Mouse (Mus musculus): ENCODE results near the gene Rps10. TPM values are rescaled to one million over a fixed set of nuclear protein-coding genes. Genes with fewer than 3 reads are reported as not detected.
"Not testable (repeated sequence)": the region's sequence is repeated elsewhere in the genome, so short reads cannot be mapped to it uniquely, and the experiment has no call there.

The Rps10 gene
- polyA plus RNA-seq, 1 experiment from 2014 or later, result 879 TPM

DNA sequence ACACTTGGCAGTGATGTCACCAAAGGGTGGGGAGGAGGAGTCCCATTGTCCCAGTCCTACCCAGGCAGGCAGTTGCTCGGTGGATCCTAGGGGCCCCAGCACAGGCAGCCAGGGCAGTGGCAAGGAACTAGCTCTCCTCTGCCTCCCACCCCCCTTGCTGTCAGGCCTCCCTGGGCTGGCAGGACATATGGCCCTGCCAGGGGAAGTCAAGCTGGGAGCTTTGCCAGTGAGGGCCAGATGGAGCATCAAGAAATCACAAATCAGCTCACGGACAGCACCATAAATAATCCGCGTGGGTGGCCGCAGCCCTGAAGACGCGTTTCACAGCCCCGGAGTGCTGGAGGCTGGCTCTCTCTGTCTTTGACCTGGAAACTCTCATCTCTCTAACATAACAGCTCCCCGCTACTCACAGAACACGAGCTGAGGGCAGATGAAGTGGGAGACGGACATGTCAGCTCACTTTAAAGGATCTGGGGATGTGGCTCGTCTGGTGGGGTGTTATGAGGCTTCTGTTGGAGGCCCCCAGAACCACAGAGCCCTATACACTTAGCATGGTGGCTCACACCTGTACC is 6.1 kb upstream of the Rps10 start:
- ATAC-seq (ENCODE audit: low FRiP score, low TSS enrichment), result peak; percentile 44; the same call in 1 of the 2 replicates
- Histone ChIP-seq H3K27ac (replicated peaks) (no peak overlapping the region), H3K27me3 (ENCODE audit: control insufficient read depth, insufficient read depth, low read length) (no peaks in the 10 kb centered on the region; the same call in 1 of the 2 replicates), H3K9ac (ENCODE audit: low read length) (no peak overlapping the region; the same call in 1 of the 2 replicates), H3K4me3 (ENCODE audit: low read depth, low read length) (no peak overlapping the region), H3K4me1 (replicated peaks; ENCODE audit: control insufficient read depth, insufficient read depth) (no peaks in the 10 kb centered on the region), H3K4me2 (replicated peaks; ENCODE audit: low read depth) (no peak overlapping the region), H3K36me3 (ENCODE audit: control insufficient read depth, insufficient read depth, low read length) (no peaks in the 10 kb centered on the region), H3K9me3 (ENCODE audit: control insufficient read depth, low read length) (no peaks in the 10 kb centered on the region)
- 15% methylated on average over 12 of the region's 12 CpGs for WGBS
- DNase-seq (ENCODE audit: low spot score), result no peak
- no peak for TF ChIP-seq EP300 (optimal IDR thresholded peaks at IDR 0.05)
- no peak for TF ChIP-seq CTCF (IDR thresholded peaks at IDR 0.05; ENCODE audit: low read depth)

DNA sequence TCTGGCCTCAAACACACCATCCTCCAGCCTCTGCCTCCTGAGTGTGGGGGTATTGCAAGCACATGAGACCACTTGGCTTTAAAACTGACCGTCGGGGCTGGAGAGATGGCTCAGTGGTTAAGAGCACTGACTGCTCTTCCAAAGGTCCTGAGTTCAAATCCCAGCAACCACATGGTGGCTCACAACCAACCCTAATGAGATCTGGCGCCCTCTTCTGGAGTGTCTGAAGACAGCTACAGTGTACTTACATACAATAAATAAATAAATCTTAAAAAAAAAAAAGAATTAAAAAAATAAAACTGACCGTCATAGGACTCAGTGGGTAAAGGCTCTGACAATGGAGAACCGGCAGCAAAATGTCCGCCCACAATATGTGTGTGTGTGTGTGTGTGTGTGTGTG is 3.4 kb upstream of the Rps10 start:
- not testable (repeated sequence) for ATAC-seq (ENCODE audit: low FRiP score, low TSS enrichment); H3K9ac ChIP-seq (ENCODE audit: low read length); H3K4me2 ChIP-seq (replicated peaks; ENCODE audit: low read depth); H3K9me3 ChIP-seq (ENCODE audit: control insufficient read depth, low read length); H3K27me3 ChIP-seq (ENCODE audit: control insufficient read depth, insufficient read depth, low read length); H3K27ac ChIP-seq (replicated peaks); H3K4me3 ChIP-seq (ENCODE audit: low read depth, low read length); H3K4me1 ChIP-seq (replicated peaks; ENCODE audit: control insufficient read depth, insufficient read depth); H3K36me3 ChIP-seq (ENCODE audit: control insufficient read depth, insufficient read depth, low read length); DNase-seq (ENCODE audit: low spot score)
- WGBS, result 91% methylated on average over 6 of the region's 6 CpGs
- peak; percentile 23; the same call in 1 of the 2 replicates for TF ChIP-seq CTCF (IDR thresholded peaks at IDR 0.05; ENCODE audit: low read depth)

DNA sequence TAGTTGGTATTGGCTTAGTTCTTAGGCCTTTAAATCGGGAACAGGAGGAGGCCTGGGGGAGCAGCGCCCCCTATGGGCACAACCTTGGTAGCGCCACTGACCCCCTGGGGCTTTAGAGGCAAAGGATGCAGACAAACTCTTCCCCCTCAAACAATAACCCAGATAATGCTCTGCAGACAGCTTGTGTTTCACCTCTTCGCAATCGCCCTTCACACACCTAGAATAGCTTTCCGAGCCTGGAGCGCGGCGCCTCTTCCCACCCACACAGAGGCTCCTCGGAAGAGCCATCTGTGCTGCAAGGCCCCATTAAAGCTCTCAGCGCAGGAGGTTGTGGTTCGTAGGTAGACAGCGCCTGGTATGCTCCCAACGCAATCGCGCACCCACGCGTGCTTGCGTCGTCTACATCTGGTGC is 2.5 kb upstream of the Rps10 start:
- peak; percentile 57 for TF ChIP-seq CTCF (IDR thresholded peaks at IDR 0.05; ENCODE audit: low read depth)
- TF ChIP-seq EP300 (optimal IDR thresholded peaks at IDR 0.05), result no peak
- peak; percentile 39 for DNase-seq (ENCODE audit: low spot score)
- Histone ChIP-seq H3K27ac (replicated peaks) (no peak overlapping the region), H3K4me3 (ENCODE audit: low read depth, low read length) (no peak overlapping the region), H3K36me3 (ENCODE audit: control insufficient read depth, insufficient read depth, low read length) (no peaks in the 10 kb centered on the region), H3K4me2 (replicated peaks; ENCODE audit: low read depth) (no peak overlapping the region), H3K27me3 (ENCODE audit: control insufficient read depth, insufficient read depth, low read length) (no peaks in the 10 kb centered on the region), H3K4me1 (replicated peaks; ENCODE audit: control insufficient read depth, insufficient read depth) (no peaks in the 10 kb centered on the region), H3K9me3 (ENCODE audit: control insufficient read depth, low read length) (no peaks in the 10 kb centered on the region), H3K9ac (ENCODE audit: low read length) (no peak overlapping the region)
- 82% methylated on average over 20 of the region's 20 CpGs for WGBS
- ATAC-seq (ENCODE audit: low FRiP score, low TSS enrichment), result no peak

DNA sequence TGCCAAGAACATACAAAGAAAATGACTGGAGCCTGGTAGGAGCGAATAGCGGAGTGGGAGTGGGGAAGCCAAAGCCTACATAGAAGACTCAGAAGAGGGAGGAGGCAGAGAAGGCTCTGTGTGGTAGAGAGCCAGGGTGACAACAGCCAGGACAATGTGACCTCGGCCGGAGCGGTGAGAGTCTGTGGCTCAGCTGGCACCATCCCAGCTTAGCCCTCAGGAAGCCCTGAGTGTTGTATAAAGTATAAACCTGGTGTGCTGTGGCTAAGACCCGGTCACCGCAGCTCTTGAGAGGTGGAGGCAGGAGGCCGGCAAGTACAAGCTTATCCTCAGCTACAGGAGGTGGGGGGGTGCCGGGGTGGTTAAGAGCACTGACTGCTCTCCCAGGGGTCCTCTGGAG is 864 bp upstream of the Rps10 start:
- no peak overlapping the region for H3K27ac ChIP-seq (replicated peaks)
- no peaks in the 10 kb centered on the region for H3K27me3 ChIP-seq (ENCODE audit: control insufficient read depth, insufficient read depth, low read length)
- H3K4me2 ChIP-seq (replicated peaks; ENCODE audit: low read depth), result no peak overlapping the region
- no peaks in the 10 kb centered on the region for H3K9me3 ChIP-seq (ENCODE audit: control insufficient read depth, low read length)
- H3K4me1 ChIP-seq (replicated peaks; ENCODE audit: control insufficient read depth, insufficient read depth), result 0 out of 2 replicates have a peak, but pooled peaks cover 3% of the 10 kb centered on the region
- no peak overlapping the region for H3K4me3 ChIP-seq (ENCODE audit: low read depth, low read length)
- peaks cover under 1% of the 10 kb centered on the region; the same call in 1 of the 2 replicates for H3K36me3 ChIP-seq (ENCODE audit: control insufficient read depth, insufficient read depth, low read length)
- DNase-seq (ENCODE audit: low spot score) (no peak), ATAC-seq (ENCODE audit: low FRiP score, low TSS enrichment) (no peak)
- WGBS, result 66% methylated on average over 9 of the region's 9 CpGs
- H3K9ac ChIP-seq (ENCODE audit: low read length), result no peak overlapping the region
- no peak for TF ChIP-seq CTCF (IDR thresholded peaks at IDR 0.05; ENCODE audit: low read depth)
- no peak for TF ChIP-seq EP300 (optimal IDR thresholded peaks at IDR 0.05)

DNA sequence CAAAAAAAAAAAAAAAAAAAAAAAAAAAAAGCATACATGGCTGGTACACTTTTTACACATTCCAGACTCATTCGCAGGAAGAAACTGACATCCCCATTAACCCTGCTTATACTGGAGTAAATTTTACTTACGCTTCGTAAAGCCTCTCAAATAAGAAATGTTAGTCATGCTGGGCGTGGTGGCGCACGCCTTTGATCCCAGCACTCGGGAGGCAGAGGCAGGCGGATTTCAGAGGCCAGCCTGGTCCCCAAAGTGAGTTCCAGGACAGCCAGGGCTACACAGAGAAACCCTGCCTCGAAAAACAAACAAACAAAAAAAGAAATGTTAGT is 930 bp downstream of the Rps10 start:
- peak overlapping the region; percentile 45 for H3K4me2 ChIP-seq (replicated peaks; ENCODE audit: low read depth)
- H3K4me3 ChIP-seq (ENCODE audit: low read depth, low read length), result peak overlapping the region; percentile 93
- not testable (repeated sequence) for ATAC-seq (ENCODE audit: low FRiP score, low TSS enrichment); H3K27me3 ChIP-seq (ENCODE audit: control insufficient read depth, insufficient read depth, low read length); H3K4me1 ChIP-seq (replicated peaks; ENCODE audit: control insufficient read depth, insufficient read depth); H3K9me3 ChIP-seq (ENCODE audit: control insufficient read depth, low read length); DNase-seq (ENCODE audit: low spot score)
- WGBS, result 24% methylated on average over 9 of the region's 9 CpGs
- H3K27ac ChIP-seq (replicated peaks), result peak overlapping the region; percentile 95
- H3K9ac ChIP-seq (ENCODE audit: low read length), result 0 out of 2 replicates have a peak overlapping the region, but pooled peaks have one; percentile 45
- H3K36me3 ChIP-seq (ENCODE audit: control insufficient read depth, insufficient read depth, low read length), result peaks cover 16% of the 10 kb centered on the region

DNA sequence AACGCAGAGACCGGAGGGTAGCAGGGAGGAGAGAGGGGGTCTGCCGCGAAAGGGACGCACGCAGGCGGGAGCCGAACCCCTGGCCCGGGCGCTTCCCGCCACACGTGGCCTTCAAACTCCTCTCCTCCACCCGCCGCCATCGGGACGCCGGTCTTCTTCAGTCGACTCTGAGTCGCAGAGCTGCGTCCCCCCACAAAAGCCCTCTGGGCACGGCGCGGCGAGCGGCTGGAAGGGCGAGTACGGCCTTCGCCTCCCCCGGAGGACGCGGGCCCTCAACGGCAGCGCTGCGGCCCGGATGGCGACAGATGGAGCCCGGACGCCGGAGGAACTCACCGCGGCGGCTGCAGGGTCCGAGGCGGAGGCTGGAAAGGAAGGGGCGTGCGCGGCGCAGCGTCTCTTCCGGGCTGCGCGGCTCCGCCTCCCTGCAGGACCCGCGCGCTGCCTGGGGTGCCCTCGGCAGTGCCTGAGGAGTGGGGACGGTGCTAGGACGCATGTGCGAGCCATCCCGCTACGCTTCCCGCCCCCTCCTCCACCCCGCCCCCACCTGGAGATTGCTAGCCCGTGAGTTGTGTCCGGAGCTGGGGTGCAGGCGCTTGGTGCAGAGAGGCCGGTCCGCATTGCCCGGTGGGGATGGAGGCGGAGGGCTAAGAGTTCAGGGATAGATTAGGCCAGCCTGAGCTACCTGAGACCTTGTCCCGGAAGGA is 1.4 kb downstream of the Rps10 start, which contains the start of gene RPS10-NUDT3:
RPS10-NUDT3 (minus strand) TSS at position 352 of the 704 bp plus-strand sequence.
- peaks cover 19% of the 10 kb centered on the region for H3K36me3 ChIP-seq (ENCODE audit: control insufficient read depth, insufficient read depth, low read length)
- peak within 1 kb of the TSS; percentile 95 for H3K27ac ChIP-seq (replicated peaks)
- under 1% methylated on average over 67 of the region's 72 CpGs for WGBS
- H3K4me3 ChIP-seq (ENCODE audit: low read depth, low read length), result peak within 1 kb of the TSS; percentile 93
- DNase-seq (ENCODE audit: low spot score) (peak; percentile 95), ATAC-seq (ENCODE audit: low FRiP score, low TSS enrichment) (peak; percentile 97)
- no peak for TF ChIP-seq CTCF (IDR thresholded peaks at IDR 0.05; ENCODE audit: low read depth)
- peak; percentile 64 for TF ChIP-seq EP300 (optimal IDR thresholded peaks at IDR 0.05)
- H3K9me3 ChIP-seq (ENCODE audit: control insufficient read depth, low read length), result no peaks in the 10 kb centered on the region
- H3K27me3 ChIP-seq (ENCODE audit: control insufficient read depth, insufficient read depth, low read length), result no peaks in the 10 kb centered on the region
- 0 out of 2 replicates have a peak, but pooled peaks cover 3% of the 10 kb centered on the region for H3K4me1 ChIP-seq (replicated peaks; ENCODE audit: control insufficient read depth, insufficient read depth)
- H3K9ac ChIP-seq (ENCODE audit: low read length), result peak within 1 kb of the TSS; percentile 91
- peak within 1 kb of the TSS; percentile 86 for H3K4me2 ChIP-seq (replicated peaks; ENCODE audit: low read depth)

All from stomach, postnatal 0 days (tissue).